Mouse (Mus musculus): ENCODE data around the gene Mogs.

The Mogs gene

GRCm38 (mm10) chr6:83115011-83115671 lies at the start of gene Mogs:
Gene Mogs (plus strand): TSS chr6:83115496.
- DNase-seq (ENCODE audit: inconsistent ontology term) = peak; percentile 96

GRCm38 (mm10) chr6:83065995-83066394 lies 49.3 kb upstream of the Mogs start:
- DNase-seq (ENCODE audit: inconsistent ontology term) = no peak

- DNase-seq (ENCODE audit: inconsistent ontology term) = no peak
Measured at GRCm38 (mm10) chr6:83066441-83066840, 48.9 kb upstream of the Mogs start.

GRCm38 (mm10) chr6:83068221-83068620 lies 47.1 kb upstream of the Mogs start:
- no peak for DNase-seq (ENCODE audit: inconsistent ontology term)

GRCm38 (mm10) chr6:83068706-83069487 lies 46.4 kb upstream of the Mogs start:
- no peak for DNase-seq (ENCODE audit: inconsistent ontology term)

GRCm38 (mm10) chr6:83069488-83070246 lies 45.6 kb upstream of the Mogs start:
- DNase-seq (ENCODE audit: inconsistent ontology term) = no peak

- no peak for DNase-seq (ENCODE audit: inconsistent ontology term)
Measured at GRCm38 (mm10) chr6:83070247-83070310, 45.2 kb upstream of the Mogs start, which contains the start of gene Tlx2. Gene Tlx2 (minus strand): TSS chr6:83070293.

GRCm38 (mm10) chr6:83070311-83071219 lies 44.7 kb upstream of the Mogs start:
- peak; percentile 65 for DNase-seq (ENCODE audit: inconsistent ontology term)

GRCm38 (mm10) chr6:83071220-83071619 lies 44.1 kb upstream of the Mogs start:
- no peak for DNase-seq (ENCODE audit: inconsistent ontology term)

GRCm38 (mm10) chr6:83074979-83075378 lies 40.3 kb upstream of the Mogs start:
- no peak for DNase-seq (ENCODE audit: inconsistent ontology term)

- peak; percentile 57 for DNase-seq (ENCODE audit: inconsistent ontology term)
Measured at GRCm38 (mm10) chr6:83077630-83078323, 37.5 kb upstream of the Mogs start, which contains the start of gene Pcgf1. Gene Pcgf1 (plus strand): TSS chr6:83077869.

- peak; percentile 98 for DNase-seq (ENCODE audit: inconsistent ontology term)
Measured at GRCm38 (mm10) chr6:83078324-83078858, 36.9 kb upstream of the Mogs start.

GRCm38 (mm10) chr6:83080210-83080609 lies 35.1 kb upstream of the Mogs start:
- no peak for DNase-seq (ENCODE audit: inconsistent ontology term)

GRCm38 (mm10) chr6:83083497-83083896 lies 31.8 kb upstream of the Mogs start:
- DNase-seq (ENCODE audit: inconsistent ontology term) = no peak

- DNase-seq (ENCODE audit: inconsistent ontology term) = no peak
Measured at GRCm38 (mm10) chr6:83084477-83084876, 30.8 kb upstream of the Mogs start.

GRCm38 (mm10) chr6:83086121-83087035 lies 28.9 kb upstream of the Mogs start, which contains the start of gene Lbx2:
Gene Lbx2 (plus strand): TSS chr6:83086367.
- DNase-seq (ENCODE audit: inconsistent ontology term) = no peak

GRCm38 (mm10) chr6:83087205-83087925 lies 27.9 kb upstream of the Mogs start:
- peak; percentile 27 for DNase-seq (ENCODE audit: inconsistent ontology term)

GRCm38 (mm10) chr6:83087926-83088260 lies 27.4 kb upstream of the Mogs start:
- DNase-seq (ENCODE audit: inconsistent ontology term) = no peak

GRCm38 (mm10) chr6:83092416-83093127 lies 22.7 kb upstream of the Mogs start:
- DNase-seq (ENCODE audit: inconsistent ontology term) = no peak
